ENCODE assay signal across 8 mouse cellular contexts in genomic region chr3:90445417-90446200, GRCm38 (mm10). TPM values are rescaled to one million over a fixed set of nuclear protein-coding genes. Genes with fewer than 3 reads are reported as not detected.
DNase-seq lines count a peak whose midpoint lies in the region; ATAC-seq and TF ChIP-seq lines count a peak whose summit lies in the region.

No protein-coding gene starts in this region.

- no peak for TF ChIP-seq CTCF in cerebellum, adult 2 months (IDR thresholded peaks at IDR 0.05; ENCODE audit: borderline replicate concordance, insufficient read depth, low read depth, low read length)

- no peak for TF ChIP-seq POLR2A in cerebellum, adult 2 months (IDR thresholded peaks at IDR 0.05; ENCODE audit: borderline replicate concordance, insufficient read depth, low read length)

- H3K4me3 ChIP-seq in heart, embryonic 10.5 days, result peak overlapping the region; percentile 54
- H3K4me3 ChIP-seq in heart, embryonic 16.5 days (ENCODE audit: low read length), result no peak overlapping the region
- no peak overlapping the region for H3K4me3 ChIP-seq in liver, embryonic 16.5 days (ENCODE audit: low read depth, low read length)
- no peak overlapping the region for H3K4me3 ChIP-seq in cerebellum, adult 2 months (replicated peaks; ENCODE audit: insufficient read depth, low read depth, low read length)

- H3K4me1 ChIP-seq in heart, embryonic 10.5 days, result peaks cover 23% of the 10 kb centered on the region
- peaks cover 12% of the 10 kb centered on the region for H3K4me1 ChIP-seq in heart, embryonic 16.5 days (ENCODE audit: control insufficient read depth, insufficient read depth, low read length)
- peaks cover 5% of the 10 kb centered on the region for H3K4me1 ChIP-seq in liver, embryonic 16.5 days (ENCODE audit: control insufficient read depth, low read depth, low read length)
- H3K4me1 ChIP-seq in cerebellum, adult 2 months (ENCODE audit: control insufficient read depth, insufficient read depth, low read length), result no peaks in the 10 kb centered on the region

- no peaks in the 10 kb centered on the region for H3K36me3 ChIP-seq in heart, embryonic 10.5 days
- no peaks in the 10 kb centered on the region for H3K36me3 ChIP-seq in heart, embryonic 16.5 days (ENCODE audit: control insufficient read depth, insufficient read depth)
- H3K36me3 ChIP-seq in liver, embryonic 16.5 days (ENCODE audit: control insufficient read depth, insufficient read depth), result no peaks in the 10 kb centered on the region

- intact Hi-C loops in heart, postnatal 14 days (cut with DNase I), result no loop called here

- peak overlapping the region; percentile 64 for H3K4me2 ChIP-seq in heart, embryonic 16.5 days (ENCODE audit: low read depth, low read length)
- peak overlapping the region; percentile 61; the same call in 1 of the 2 replicates for H3K4me2 ChIP-seq in liver, embryonic 16.5 days (ENCODE audit: low read depth, low read length)

- no peaks in the 10 kb centered on the region for H3K27me3 ChIP-seq in heart, embryonic 10.5 days (ENCODE audit: insufficient read depth, poor library complexity, severe bottlenecking)
- H3K27me3 ChIP-seq in heart, embryonic 16.5 days (ENCODE audit: control insufficient read depth, insufficient read depth, low read length), result no peaks in the 10 kb centered on the region
- no peaks in the 10 kb centered on the region for H3K27me3 ChIP-seq in liver, embryonic 16.5 days (ENCODE audit: control insufficient read depth, insufficient read depth, low read depth, low read length)
- no peaks in the 10 kb centered on the region for H3K27me3 ChIP-seq in cerebellum, adult 2 months (ENCODE audit: control insufficient read depth, insufficient read depth, low read length)

- peak overlapping the region; percentile 93 for H3K27ac ChIP-seq in heart, embryonic 10.5 days
- H3K27ac ChIP-seq in heart, embryonic 16.5 days (ENCODE audit: low read length), result peak overlapping the region; percentile 95
- H3K27ac ChIP-seq in liver, embryonic 16.5 days (ENCODE audit: low read length), result peak overlapping the region; percentile 21; the same call in 1 of the 2 replicates
- no peak overlapping the region for H3K27ac ChIP-seq in cerebellum, adult 2 months (ENCODE audit: insufficient read depth, low read length)

- WGBS in heart, embryonic 10.5 days, result 65% methylated on average over 11 of the region's 11 CpGs
- WGBS in heart, embryonic 16.5 days, result 62% methylated on average over 11 of the region's 11 CpGs
- WGBS in liver, embryonic 16.5 days (ENCODE audit: insufficient replicate concordance), result 63% methylated on average over 11 of the region's 11 CpGs
- 75% methylated on average over 11 of the region's 11 CpGs for WGBS in cerebellum, adult 2 months

- peak overlapping the region; percentile 69; the same call in 1 of the 2 replicates for H3K9ac ChIP-seq in heart, embryonic 16.5 days (ENCODE audit: low read length)
- no peak overlapping the region for H3K9ac ChIP-seq in liver, embryonic 16.5 days (ENCODE audit: low read depth, low read length)

- DNase-seq in heart, embryonic 10.5 days (ENCODE audit: low spot score), result no peak
- no peak for DNase-seq in heart, postnatal 14 days
- DNase-seq in MN1 (ENCODE audit: low spot score), result peak; percentile 35
- DNase-seq in layer of hippocampus, postnatal 10 days (ENCODE audit: low spot score in 2 of 2), result no peak
- DNase-seq in cerebellum, adult 2 months, result no peak
- DNase-seq in adrenal gland, postnatal 4 days (ENCODE audit: low spot score in 2 of 2), result no peak

- ATAC-seq in heart, embryonic 16.5 days (replicated peaks; ENCODE audit: extremely low read depth, insufficient read depth, low FRiP score), result no peak
- no peak for ATAC-seq in liver, embryonic 16.5 days (ENCODE audit: low read depth)

- no peaks in the 10 kb centered on the region for H3K9me3 ChIP-seq in heart, embryonic 10.5 days
- 0 out of 2 replicates have a peak, but pooled peaks cover 3% of the 10 kb centered on the region for H3K9me3 ChIP-seq in heart, embryonic 16.5 days (replicated peaks; ENCODE audit: control insufficient read depth, low read length)
- H3K9me3 ChIP-seq in liver, embryonic 16.5 days (replicated peaks; ENCODE audit: control insufficient read depth, low read length), result no peaks in the 10 kb centered on the region

RNA-seq across cellular contexts. Expression of gene Ints3, which starts 12.2 kb away (rescaled TPM):
- polyA plus RNA-seq in heart, embryonic 10.5 days (2016; fragmentation: Nextera tagmentation; extraction: Ambion mirVana), result 31.0 and 36.7 TPM in 2 replicates
- total RNA-seq in heart, postnatal 14 days (2021), result 10 to 100 TPM; 26.4 to 27.2 TPM
- polyA plus RNA-seq in heart, embryonic 16.5 days (2015; fragmentation: Nextera tagmentation; extraction: Ambion mirVana), result 18.4 and 19.8 TPM in 2 replicates
- polyA plus RNA-seq in liver, embryonic 16.5 days (2015; fragmentation: Nextera tagmentation; extraction: Ambion mirVana), result 6.7 and 7.2 TPM in 2 replicates
- 10 to 100 TPM; 59.6 to 61.2 TPM for total RNA-seq in layer of hippocampus, postnatal 10 days (2021)
- polyA plus RNA-seq in cerebellum, adult 2 months (2012; rRNA removed), result 48.5 and 51.4 TPM in 2 replicates
- total RNA-seq in adrenal gland, postnatal 4 days (2021), result 10 to 100 TPM; 56.4 to 57.6 TPM

RNA-seq across cellular contexts. Expression of gene Npr1, which starts 20.1 kb away (rescaled TPM):
- 7.1 and 8.7 TPM in 2 replicates for polyA plus RNA-seq in heart, embryonic 10.5 days (2016; fragmentation: Nextera tagmentation; extraction: Ambion mirVana)
- 10 to 100 TPM; 25.8 to 33.1 TPM for total RNA-seq in heart, postnatal 14 days (2021)
- polyA plus RNA-seq in heart, embryonic 16.5 days (2015; fragmentation: Nextera tagmentation; extraction: Ambion mirVana), result 11.3 and 13.0 TPM in 2 replicates
- 4.1 and 4.3 TPM in 2 replicates for polyA plus RNA-seq in liver, embryonic 16.5 days (2015; fragmentation: Nextera tagmentation; extraction: Ambion mirVana)
- total RNA-seq in layer of hippocampus, postnatal 10 days (2021), result 1 to 10 TPM; 5.2 to 6.6 TPM
- polyA plus RNA-seq in cerebellum, adult 2 months (2012; rRNA removed), result 16.1 TPM in 2 replicates
- total RNA-seq in adrenal gland, postnatal 4 days (2021), result 100 to 1,000 TPM; 120 to 121 TPM

RNA-seq across cellular contexts. Expression of gene Ilf2, which starts 30.3 kb away (rescaled TPM):
- 149 and 215 TPM in 2 replicates for polyA plus RNA-seq in heart, embryonic 10.5 days (2016; fragmentation: Nextera tagmentation; extraction: Ambion mirVana)
- total RNA-seq in heart, postnatal 14 days (2021), result 10 to 100 TPM; 35.3 to 39.2 TPM
- 103 and 104 TPM in 2 replicates for polyA plus RNA-seq in heart, embryonic 16.5 days (2015; fragmentation: Nextera tagmentation; extraction: Ambion mirVana)
- 44.8 and 48.7 TPM in 2 replicates for polyA plus RNA-seq in liver, embryonic 16.5 days (2015; fragmentation: Nextera tagmentation; extraction: Ambion mirVana)
- total RNA-seq in layer of hippocampus, postnatal 10 days (2021), result 100 to 1,000 TPM; 107 to 109 TPM
- 98.7 and 107 TPM in 2 replicates for polyA plus RNA-seq in cerebellum, adult 2 months (2012; rRNA removed)
- total RNA-seq in adrenal gland, postnatal 4 days (2021), result 10 to 100 TPM; 81.8 to 92.6 TPM

RNA-seq across cellular contexts. Expression of gene Snapin, which starts 45.2 kb away (rescaled TPM):
- 71.7 and 74.4 TPM in 2 replicates for polyA plus RNA-seq in heart, embryonic 10.5 days (2016; fragmentation: Nextera tagmentation; extraction: Ambion mirVana)
- total RNA-seq in heart, postnatal 14 days (2021), result 10 to 100 TPM; 51.3 to 52.6 TPM
- polyA plus RNA-seq in heart, embryonic 16.5 days (2015; fragmentation: Nextera tagmentation; extraction: Ambion mirVana), result 76.1 and 88.9 TPM in 2 replicates
- polyA plus RNA-seq in liver, embryonic 16.5 days (2015; fragmentation: Nextera tagmentation; extraction: Ambion mirVana), result 17.8 and 18.2 TPM in 2 replicates
- total RNA-seq in layer of hippocampus, postnatal 10 days (2021), result 10 to 100 TPM; 43.8 to 46.3 TPM
- 77.6 and 82.4 TPM in 2 replicates for polyA plus RNA-seq in cerebellum, adult 2 months (2012; rRNA removed)
- total RNA-seq in adrenal gland, postnatal 4 days (2021), result 10 to 100 TPM; 70.9 to 72.3 TPM

RNA-seq across cellular contexts. Expression of gene Slc27a3, which starts 55.9 kb away (rescaled TPM):
- 12.6 and 19.9 TPM in 2 replicates for polyA plus RNA-seq in heart, embryonic 10.5 days (2016; fragmentation: Nextera tagmentation; extraction: Ambion mirVana)
- 1 to 10 TPM; 1.9 to 2.6 TPM for total RNA-seq in heart, postnatal 14 days (2021)
- polyA plus RNA-seq in heart, embryonic 16.5 days (2015; fragmentation: Nextera tagmentation; extraction: Ambion mirVana), result 5.6 and 6.7 TPM in 2 replicates
- 1.1 and 1.5 TPM in 2 replicates for polyA plus RNA-seq in liver, embryonic 16.5 days (2015; fragmentation: Nextera tagmentation; extraction: Ambion mirVana)
- 10 to 100 TPM; 18.6 to 21.5 TPM for total RNA-seq in layer of hippocampus, postnatal 10 days (2021)
- polyA plus RNA-seq in cerebellum, adult 2 months (2012; rRNA removed), result 6.1 and 7.1 TPM in 2 replicates
- 10 to 100 TPM; 76.7 to 83.4 TPM for total RNA-seq in adrenal gland, postnatal 4 days (2021)
